Mouse (Mus musculus): ENCODE measurements around the gene Mical1. TPM values are rescaled to one million over a fixed set of nuclear protein-coding genes. Genes with fewer than 3 reads are reported as not detected.

The Mical1 gene
- polyA plus RNA-seq, 1 experiment from 2014 or later: 29.6 TPM

- peaks cover 34% of the 10 kb centered on the region for H3K4me1 ChIP-seq (replicated peaks)
- H3K27ac ChIP-seq: no peak overlapping the region
- 89% methylated on average over 3 of the region's 3 CpGs for WGBS
- ATAC-seq (ENCODE audit: low FRiP score): no peak
- H3K9me3 ChIP-seq: no peaks in the 10 kb centered on the region
- H3K4me2 ChIP-seq: no peak overlapping the region
- no peak overlapping the region for H3K9ac ChIP-seq
- no peaks in the 10 kb centered on the region for H3K27me3 ChIP-seq
- H3K36me3 ChIP-seq: peaks cover 52% of the 10 kb centered on the region
- H3K4me3 ChIP-seq: no peak overlapping the region
Observed at GRCm38 (mm10) chr10:41479961-41480360, 3.8 kb downstream of the Mical1 start.

GRCm38 (mm10) chr10:41480938-41481880, 5.1 kb downstream of the Mical1 start:
- Histone ChIP-seq H3K9me3 (no peaks in the 10 kb centered on the region), H3K27me3 (no peaks in the 10 kb centered on the region), H3K9ac (no peak overlapping the region), H3K4me2 (no peak overlapping the region), H3K4me1 (replicated peaks) (peaks cover 26% of the 10 kb centered on the region), H3K36me3 (peaks cover 65% of the 10 kb centered on the region), H3K27ac (no peak overlapping the region), H3K4me3 (no peak overlapping the region)
- ATAC-seq (ENCODE audit: low FRiP score): no peak
- 73% methylated on average over 33 of the region's 33 CpGs for WGBS

DNA sequence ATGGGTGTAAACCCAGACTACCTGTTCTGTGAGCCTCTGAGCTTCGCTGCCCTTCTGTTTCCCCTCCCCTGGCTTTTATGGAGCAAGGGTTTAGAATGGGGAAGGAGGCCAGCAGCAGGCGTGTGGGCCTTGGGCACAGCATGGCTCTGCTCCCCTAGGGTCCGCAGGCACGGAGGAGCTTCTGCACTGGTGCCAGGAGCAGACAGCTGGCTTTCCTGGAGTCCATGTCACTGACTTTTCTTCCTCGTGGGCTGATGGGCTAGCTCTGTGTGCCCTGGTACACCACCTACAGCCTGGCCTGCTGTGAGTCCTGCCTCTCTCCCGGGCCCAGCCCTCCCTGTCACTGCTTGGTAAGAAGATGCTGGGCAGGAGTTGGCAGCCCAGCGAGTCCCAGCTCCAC, 6.3 kb downstream of the Mical1 start:
- Histone ChIP-seq H3K4me2 (no peak overlapping the region), H3K27me3 (no peaks in the 10 kb centered on the region), H3K9ac (no peak overlapping the region), H3K4me3 (no peak overlapping the region), H3K36me3 (peaks cover 77% of the 10 kb centered on the region), H3K27ac (no peak overlapping the region), H3K4me1 (replicated peaks) (peaks cover 13% of the 10 kb centered on the region), H3K9me3 (no peaks in the 10 kb centered on the region)
- WGBS: 79% methylated on average over 7 of the region's 7 CpGs
- no peak for ATAC-seq (ENCODE audit: low FRiP score)

GRCm38 (mm10) chr10:41485778-41486177, 9.7 kb downstream of the Mical1 start:
- H3K27ac ChIP-seq: no peak overlapping the region

GRCm38 (mm10) chr10:41486506-41487170, 10.5 kb downstream of the Mical1 start:
- ATAC-seq (ENCODE audit: low FRiP score): no peak
- Histone ChIP-seq H3K9ac (no peak overlapping the region), H3K36me3 (peaks cover 64% of the 10 kb centered on the region), H3K27ac (no peak overlapping the region), H3K4me3 (no peak overlapping the region), H3K27me3 (0 out of 2 replicates have a peak, but pooled peaks cover 4% of the 10 kb centered on the region), H3K9me3 (no peaks in the 10 kb centered on the region), H3K4me2 (no peak overlapping the region), H3K4me1 (replicated peaks) (peaks cover 26% of the 10 kb centered on the region)
- 87% methylated on average over 14 of the region's 14 CpGs for WGBS

More at GRCm38 (mm10) chr10:41485778-41486177, 9.7 kb downstream of the Mical1 start:
- Histone ChIP-seq H3K4me3 (no peak overlapping the region), H3K27me3 (0 out of 2 replicates have a peak, but pooled peaks cover 4% of the 10 kb centered on the region), H3K36me3 (peaks cover 66% of the 10 kb centered on the region), H3K4me1 (replicated peaks) (peaks cover 23% of the 10 kb centered on the region), H3K4me2 (no peak overlapping the region), H3K9ac (no peak overlapping the region), H3K9me3 (no peaks in the 10 kb centered on the region)
- WGBS: 91% methylated on average over 16 of the region's 16 CpGs
- ATAC-seq (ENCODE audit: low FRiP score): no peak

DNA sequence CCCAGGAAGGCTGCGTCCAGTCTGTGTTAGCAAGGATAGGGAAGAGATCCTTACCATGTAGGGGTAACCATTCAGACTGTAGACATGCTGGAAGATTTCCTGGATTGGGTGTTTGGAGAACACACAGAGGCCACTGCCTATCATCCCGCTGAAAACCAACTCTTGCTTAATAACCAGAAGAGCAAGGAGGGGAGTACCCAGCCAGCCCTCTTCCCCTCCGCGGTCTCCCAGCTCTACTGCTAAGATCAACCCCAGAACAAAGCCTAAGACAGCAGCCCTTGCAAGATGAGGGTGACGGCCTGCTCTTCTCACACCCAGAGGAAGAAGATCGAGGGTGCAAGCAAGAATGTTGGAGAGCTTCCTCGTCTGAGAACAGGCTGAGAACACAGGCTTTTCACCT, 12.8 kb downstream of the Mical1 start:
- no peaks in the 10 kb centered on the region for H3K9me3 ChIP-seq
- H3K27me3 ChIP-seq: 0 out of 2 replicates have a peak, but pooled peaks cover 4% of the 10 kb centered on the region
- H3K4me2 ChIP-seq: peak overlapping the region; percentile 98
- 54% methylated on average over 7 of the region's 7 CpGs for WGBS
- H3K36me3 ChIP-seq: peaks cover 42% of the 10 kb centered on the region
- no peak for ATAC-seq (ENCODE audit: low FRiP score)
- H3K4me1 ChIP-seq (replicated peaks): peaks cover 26% of the 10 kb centered on the region
- H3K9ac ChIP-seq: peak overlapping the region; percentile 78; the same call in 1 of the 2 replicates
- peak overlapping the region; percentile 68 for H3K4me3 ChIP-seq
- H3K27ac ChIP-seq: no peak overlapping the region

DNA sequence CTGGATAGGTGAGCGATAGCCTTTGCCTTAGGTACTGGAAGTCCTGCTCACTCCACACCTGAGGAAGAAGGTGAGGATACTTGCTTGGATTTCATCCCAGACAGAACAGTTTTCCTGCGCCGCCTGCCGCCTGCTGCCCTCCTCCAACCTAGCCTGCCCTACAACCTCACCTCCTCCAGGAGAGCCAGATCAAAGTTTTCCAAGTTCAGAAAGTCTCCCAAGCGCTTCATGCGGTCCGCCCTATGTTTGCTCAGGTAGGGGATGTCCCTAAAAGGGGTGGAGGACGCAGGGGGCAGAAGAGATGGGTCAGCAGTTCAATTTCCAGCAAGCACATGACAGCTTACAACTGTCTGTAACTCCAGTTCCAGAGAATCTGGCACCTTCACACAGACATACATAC, 13.2 kb downstream of the Mical1 start:
- WGBS: 37% methylated on average over 8 of the region's 8 CpGs

GRCm38 (mm10) chr10:41489708-41490517, 13.8 kb downstream of the Mical1 start, which contains the start of the genes Smpd2 and Ppil6:
Gene Smpd2 (minus strand): TSS chr10:41490369.
Gene Ppil6 (plus strand): TSS chr10:41490439.
- Histone ChIP-seq H3K4me3 (peak within 1 kb of the TSS; percentile 68), H3K4me1 (replicated peaks) (peaks cover 26% of the 10 kb centered on the region), H3K27ac (peak within 1 kb of the TSS; percentile 63; the same call in 1 of the 2 replicates), H3K27me3 (0 out of 2 replicates have a peak, but pooled peaks cover 4% of the 10 kb centered on the region), H3K36me3 (peaks cover 31% of the 10 kb centered on the region), H3K4me2 (peak within 1 kb of the TSS; percentile 98), H3K9ac (peak within 1 kb of the TSS; percentile 78), H3K9me3 (no peaks in the 10 kb centered on the region)
- WGBS: under 1% methylated on average over 46 of the region's 50 CpGs
- ATAC-seq (ENCODE audit: low FRiP score): peak; percentile 96

More for the DNA sequence above, 13.2 kb downstream of the Mical1 start:
- Histone ChIP-seq H3K27ac (no peak overlapping the region), H3K4me1 (replicated peaks) (peaks cover 26% of the 10 kb centered on the region), H3K9me3 (no peaks in the 10 kb centered on the region), H3K36me3 (peaks cover 37% of the 10 kb centered on the region), H3K4me2 (peak overlapping the region; percentile 98), H3K9ac (peak overlapping the region; percentile 78), H3K27me3 (0 out of 2 replicates have a peak, but pooled peaks cover 4% of the 10 kb centered on the region), H3K4me3 (peak overlapping the region; percentile 68)
- no peak for ATAC-seq (ENCODE audit: low FRiP score)

- peak overlapping the region; percentile 68 for H3K4me3 ChIP-seq
- peak; percentile 77 for ATAC-seq (ENCODE audit: low FRiP score)
- 0 out of 2 replicates have a peak, but pooled peaks cover 4% of the 10 kb centered on the region for H3K27me3 ChIP-seq
- WGBS: under 1% methylated on average over 29 of the region's 29 CpGs
- peak overlapping the region; percentile 58; the same call in 1 of the 2 replicates for H3K27ac ChIP-seq
- H3K9ac ChIP-seq: peak overlapping the region; percentile 78
- peaks cover 26% of the 10 kb centered on the region for H3K4me1 ChIP-seq (replicated peaks)
- peaks cover 25% of the 10 kb centered on the region for H3K36me3 ChIP-seq
- H3K4me2 ChIP-seq: peak overlapping the region; percentile 98
- H3K9me3 ChIP-seq: no peaks in the 10 kb centered on the region
Observed at GRCm38 (mm10) chr10:41490518-41490873, 14.4 kb downstream of the Mical1 start.

DNA sequence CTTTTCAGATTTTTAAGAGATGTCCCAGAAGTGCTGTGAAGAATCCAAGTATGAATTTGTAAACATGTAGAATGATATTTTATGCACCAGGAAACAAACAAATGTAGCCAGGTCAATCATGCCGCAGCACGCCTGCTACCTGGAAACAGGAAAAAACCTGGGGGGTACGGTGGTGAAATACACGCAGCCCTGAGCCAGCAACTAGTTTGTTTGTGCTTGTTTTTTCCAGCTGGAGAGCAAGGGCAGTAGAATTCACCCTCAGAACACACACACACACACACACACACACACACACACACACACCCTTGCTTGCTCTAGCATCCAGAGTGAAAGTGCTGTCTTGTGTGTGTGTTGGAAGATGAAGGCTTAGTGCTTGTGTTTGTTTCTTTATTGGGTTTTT, 15.0 kb downstream of the Mical1 start:
- Histone ChIP-seq H3K4me2 (peak overlapping the region; percentile 98), H3K27me3 (0 out of 2 replicates have a peak, but pooled peaks cover 4% of the 10 kb centered on the region), H3K9me3 (no peaks in the 10 kb centered on the region), H3K4me1 (replicated peaks) (peaks cover 26% of the 10 kb centered on the region), H3K36me3 (peaks cover 19% of the 10 kb centered on the region), H3K4me3 (peak overlapping the region; percentile 68; the same call in 1 of the 2 replicates), H3K27ac (no peak overlapping the region), H3K9ac (no peak overlapping the region)
- no peak for ATAC-seq (ENCODE audit: low FRiP score)
- WGBS: 51% methylated on average over 4 of the region's 4 CpGs

GRCm38 (mm10) chr10:41500941-41501340, 24.8 kb downstream of the Mical1 start:
- ATAC-seq (ENCODE audit: low FRiP score): no peak
- Histone ChIP-seq H3K4me3 (no peak overlapping the region), H3K36me3 (no peaks in the 10 kb centered on the region), H3K27me3 (no peaks in the 10 kb centered on the region), H3K4me1 (replicated peaks) (0 out of 2 replicates have a peak, but pooled peaks cover 3% of the 10 kb centered on the region), H3K9ac (no peak overlapping the region), H3K27ac (no peak overlapping the region), H3K4me2 (no peak overlapping the region), H3K9me3 (no peaks in the 10 kb centered on the region)
- WGBS: 69% methylated on average over 4 of the region's 4 CpGs
